Mouse (Mus musculus) G1E (cell line): ENCODE data around the gene Agl.

Experiments
- CTCF ChIP-seq: IDR thresholded peaks from 2 replicates; pipeline ENCODE4 v1.5.1; 2012; ENCODE audit warnings: low read depth, low read length, inconsistent platforms, mixed read lengths
- GATA1 ChIP-seq: IDR thresholded peaks from 2 replicates; pipeline ENCODE4 v1.6.1; 2012; ENCODE audit warnings: borderline replicate concordance, low read length, inconsistent platforms, mixed read lengths

GRCm38 (mm10) chr3:116786543-116786942, 21.4 kb downstream of the Agl start:
- TF ChIP-seq CTCF = no peak
- TF ChIP-seq GATA1 = no peak
